Mouse (Mus musculus): ENCODE data around the gene D130040H23Rik.
"Not testable (repeated sequence)": the region's sequence is repeated elsewhere in the genome, so short reads cannot be mapped to it uniquely, and the experiment has no call there.

D130040H23Rik gene

GRCm38 (mm10) chr8:69270386-69271202, at the start of gene D130040H23Rik:
TSS of gene D130040H23Rik (plus strand) at chr8:69271080.
- DNase-seq: peak; percentile 56 to 67

GRCm38 (mm10) chr8:69242541-69242940, 28.3 kb upstream of the D130040H23Rik start:
- DNase-seq: no peak

GRCm38 (mm10) chr8:69268525-69268924, 2.4 kb upstream of the D130040H23Rik start:
- no peak for DNase-seq

GRCm38 (mm10) chr8:69271203-69271554, 299 bp downstream of the D130040H23Rik start:
- DNase-seq: no peak

- DNase-seq: no peak
Measured at GRCm38 (mm10) chr8:69272435-69272834, 1.6 kb downstream of the D130040H23Rik start.

- DNase-seq: no peak
Measured at GRCm38 (mm10) chr8:69324771-69325170, 53.9 kb downstream of the D130040H23Rik start.

GRCm38 (mm10) chr8:69328301-69329288, 57.7 kb downstream of the D130040H23Rik start:
- DNase-seq: peak; percentile 18 to 21

- not testable (repeated sequence) for DNase-seq
Measured at GRCm38 (mm10) chr8:69329289-69329688, 58.4 kb downstream of the D130040H23Rik start.

Measured in thymus, adult 18-20 months (tissue).